Comparison of ENCODE assay signal across 8 mouse cellular contexts in genomic region chr11:88820742-88821576, GRCm38 (mm10). TPM values are rescaled to one million over a fixed set of nuclear protein-coding genes. Genes with fewer than 3 reads are reported as not detected.
DNase-seq lines count a peak whose midpoint lies in the region; ATAC-seq lines count a peak whose summit lies in the region.

No protein-coding gene starts in this region.

- peak overlapping the region; percentile 59 for H3K27ac ChIP-seq in heart, embryonic 13.5 days (replicated peaks)
- H3K27ac ChIP-seq in limb, embryonic 13.5 days = no peak overlapping the region
- no peak overlapping the region for H3K27ac ChIP-seq in neural tube, embryonic 12.5 days

- WGBS in heart, embryonic 13.5 days = 10% methylated on average over 24 of the region's 24 CpGs
- WGBS in limb, embryonic 13.5 days = 13% methylated on average over 24 of the region's 24 CpGs
- WGBS in neural tube, embryonic 12.5 days = 11% methylated on average over 24 of the region's 24 CpGs

- H3K9me3 ChIP-seq in heart, embryonic 13.5 days = no peaks in the 10 kb centered on the region
- H3K9me3 ChIP-seq in limb, embryonic 13.5 days = no peaks in the 10 kb centered on the region
- H3K9me3 ChIP-seq in neural tube, embryonic 12.5 days = no peaks in the 10 kb centered on the region

- intact Hi-C loops in gastrocnemius, postnatal 36 days (cut with DNase I) = loop anchor here (2.0 to 10.0 kb wide), 8 partner anchors 94 to 846 kb away; no protein-coding TSS in a partner anchor

- peaks cover 7% of the 10 kb centered on the region; the same call in 1 of the 2 replicates for H3K27me3 ChIP-seq in heart, embryonic 13.5 days (replicated peaks)
- peaks cover 24% of the 10 kb centered on the region for H3K27me3 ChIP-seq in limb, embryonic 13.5 days
- H3K27me3 ChIP-seq in neural tube, embryonic 12.5 days (replicated peaks) = no peaks in the 10 kb centered on the region

- H3K36me3 ChIP-seq in heart, embryonic 13.5 days = no peaks in the 10 kb centered on the region
- no peaks in the 10 kb centered on the region for H3K36me3 ChIP-seq in limb, embryonic 13.5 days
- no peaks in the 10 kb centered on the region for H3K36me3 ChIP-seq in neural tube, embryonic 12.5 days

- H3K4me2 ChIP-seq in heart, embryonic 13.5 days = peak overlapping the region; percentile 64
- peak overlapping the region; percentile 45 for H3K4me2 ChIP-seq in limb, embryonic 13.5 days (replicated peaks)
- H3K4me2 ChIP-seq in neural tube, embryonic 12.5 days (replicated peaks) = peak overlapping the region; percentile 41

- H3K4me1 ChIP-seq in heart, embryonic 13.5 days = peaks cover 23% of the 10 kb centered on the region
- H3K4me1 ChIP-seq in limb, embryonic 13.5 days = peaks cover 16% of the 10 kb centered on the region
- H3K4me1 ChIP-seq in neural tube, embryonic 12.5 days = peaks cover 16% of the 10 kb centered on the region

- peak overlapping the region; percentile 60 for H3K9ac ChIP-seq in heart, embryonic 13.5 days
- peak overlapping the region; percentile 48 for H3K9ac ChIP-seq in limb, embryonic 13.5 days
- peak overlapping the region; percentile 9; the same call in 1 of the 2 replicates for H3K9ac ChIP-seq in neural tube, embryonic 12.5 days

- no peak for ATAC-seq in heart, embryonic 13.5 days (ENCODE audit: extremely low read depth, insufficient number of reproducible peaks, low FRiP score, low TSS enrichment)
- ATAC-seq in limb, embryonic 13.5 days (ENCODE audit: low FRiP score, low read depth) = no peak; the same call in 1 of the 2 replicates
- peak; percentile 42 for ATAC-seq in neural tube, embryonic 12.5 days (ENCODE audit: low FRiP score, low read depth)
- ATAC-seq in monocyte, adult 5-6 weeks (replicated peaks; ENCODE audit: insufficient number of reproducible peaks, low FRiP score, low TSS enrichment, poor library complexity, severe bottlenecking) = no peak

- peak; percentile 17 for DNase-seq in thymus, postnatal 0 days (ENCODE audit: low spot score)
- no peak for DNase-seq in thymus, postnatal 10 days (ENCODE audit: low spot score in 2 of 2)
- no peak for DNase-seq in gastrocnemius, postnatal 25 days
- DNase-seq in gastrocnemius, postnatal 36 days = no peak

- peak overlapping the region; percentile 35 for H3K4me3 ChIP-seq in heart, embryonic 13.5 days
- 0 out of 2 replicates have a peak overlapping the region, but pooled peaks have one; percentile 10 for H3K4me3 ChIP-seq in limb, embryonic 13.5 days
- H3K4me3 ChIP-seq in neural tube, embryonic 12.5 days = no peak overlapping the region

RNA-seq across cellular contexts. Expression of gene Akap1, which starts 43.4 kb away (rescaled TPM):
- 9.3 and 10.0 TPM in 2 replicates for polyA plus RNA-seq in thymus, postnatal 0 days (2015; fragmentation: Nextera tagmentation; extraction: Ambion mirVana)
- 31.4 and 33.7 TPM in 2 replicates for polyA plus RNA-seq in heart, embryonic 13.5 days (2015; fragmentation: Nextera tagmentation; extraction: Ambion mirVana)
- polyA plus RNA-seq in limb, embryonic 13.5 days (2015; fragmentation: Nextera tagmentation; extraction: Ambion mirVana) = 16.2 and 16.9 TPM in 2 replicates
- polyA plus RNA-seq in neural tube, embryonic 12.5 days (2016; fragmentation: Nextera tagmentation; extraction: Ambion mirVana) = 23.7 and 24.0 TPM in 2 replicates
- 10 to 100 TPM; 65.8 to 77.9 TPM for total RNA-seq in gastrocnemius, postnatal 25 days (2021)
- 10 to 100 TPM; 57.0 to 75.1 TPM for total RNA-seq in gastrocnemius, postnatal 36 days (2021)
- 0.38 to 2.7 TPM (median 1.2 TPM) in 3 replicates for total RNA-seq in monocyte, adult 5-6 weeks (2017)

Comparison
In these comparisons a context has a peak if more than half of its experiments do, and no peak if none do; other contexts are left out.
1. H3K9ac ChIP-seq: peak in every context shown above with its lines; median percentile 60 in heart, embryonic 13.5 days; 48 in limb, embryonic 13.5 days; 9 in neural tube, embryonic 12.5 days.